Mouse (Mus musculus) intestine, embryonic 15.5 days (tissue): ENCODE data around the gene Spsb1. TPM values are rescaled to one million over a fixed set of nuclear protein-coding genes. Genes with fewer than 3 reads are reported as not detected.
A peak's percentile ranks its signal among the peaks of the same experiment; 100 is the strongest.

Experiments
- ATAC-seq: fragments of 200-750 bp; cut with Nextera tagmentation; 2 replicates; pipeline ENCODE4 v1.8.0; 2017; ENCODE audit warnings: moderate TSS enrichment, moderate library complexity
- H3K27ac ChIP-seq: fragments of 300-500 bp; sonication (generic); 2 replicates; pipeline ENCODE4 v1.5.1; 2015; ENCODE audit warnings: mild to moderate bottlenecking, inconsistent platforms
- H3K27me3 ChIP-seq: fragments of 300-500 bp; sonication (generic); replicated peaks from 2 replicates; pipeline ENCODE4 v1.6.1; 2015; ENCODE audit warnings: inconsistent platforms
- H3K36me3 ChIP-seq: fragments of 300-500 bp; sonication (generic); 2 replicates; pipeline ENCODE4 v1.6.1; 2015; ENCODE audit warnings: inconsistent platforms
- H3K4me1 ChIP-seq: fragments of 300-500 bp; sonication (generic); replicated peaks from 2 replicates; pipeline ENCODE4 v1.6.1; 2015; ENCODE audit warnings: inconsistent platforms
- H3K4me2 ChIP-seq: fragments of 300-500 bp; sonication (generic); replicated peaks from 2 replicates; pipeline ENCODE4 v1.6.1; 2015; ENCODE audit warnings: mild to moderate bottlenecking, inconsistent platforms
- H3K4me3 ChIP-seq: fragments of 300-500 bp; sonication (generic); replicated peaks from 2 replicates; pipeline ENCODE4 v1.5.1; 2015; ENCODE audit warnings: inconsistent platforms
- H3K9ac ChIP-seq: fragments of 300-500 bp; sonication (generic); 2 replicates; pipeline ENCODE4 v1.6.1; 2015; ENCODE audit warnings: inconsistent platforms
- H3K9me3 ChIP-seq: fragments of 300-500 bp; sonication (generic); 2 replicates; pipeline ENCODE4 v1.6.1; 2016; ENCODE audit warnings: inconsistent platforms
- WGBS: fragments of 180-500 bp; shearing (Covaris S2); methylation state at CpG from one replicate; pipeline ENCODE4 v1.1.7; 2015; 5-methylcytosine and 5-hydroxymethylcytosine counted together
- polyA plus RNA-seq: library from polyadenylated mRNA; unstranded; fragments of >200 nt; fragmentation: Nextera tagmentation; extraction: Ambion mirVana; gene quantifications from 2 replicates; pipeline ENCODE4 v1.2.1, GENCODE M21; 2015

Gene Spsb1
- polyA plus RNA-seq, 1 experiment from 2014 or later, result 18.2 TPM

GRCm38 (mm10) chr4:149994218-149994617 lies 39.4 kb upstream of the Spsb1 start:
- Histone ChIP-seq H3K27me3 (no peaks in the 10 kb centered on the region), H3K4me2 (no peak overlapping the region), H3K36me3 (peaks cover 4% of the 10 kb centered on the region; the same call in 1 of the 2 replicates), H3K27ac (no peak overlapping the region), H3K4me3 (no peak overlapping the region), H3K4me1 (peaks cover 36% of the 10 kb centered on the region), H3K9ac (no peak overlapping the region), H3K9me3 (no peaks in the 10 kb centered on the region)
- no peak for ATAC-seq
- WGBS, result 93% methylated on average over 10 of the region's 10 CpGs

DNA sequence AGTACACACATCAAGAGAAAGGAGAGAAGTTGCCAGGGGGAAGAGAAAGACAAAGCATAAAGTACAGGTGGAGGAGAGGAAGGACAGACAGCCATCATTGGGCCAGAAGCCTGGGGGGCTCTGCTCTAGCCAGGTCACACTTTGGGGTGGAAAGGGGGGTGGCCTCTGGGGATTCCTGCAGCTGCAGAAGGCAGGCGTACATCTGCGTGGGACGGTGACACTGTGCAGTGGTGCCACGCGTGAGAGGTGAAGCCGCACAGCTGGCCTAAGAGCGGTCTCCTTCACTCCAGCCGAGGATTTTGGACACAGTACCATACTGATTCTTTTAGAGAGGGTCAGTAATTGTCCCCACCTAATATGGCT lies 37.8 kb upstream of the Spsb1 start:
- H3K4me1 ChIP-seq, result peaks cover 35% of the 10 kb centered on the region
- WGBS, result 91% methylated on average over 8 of the region's 8 CpGs
- no peak overlapping the region for H3K27ac ChIP-seq
- no peak overlapping the region for H3K4me2 ChIP-seq
- no peak overlapping the region for H3K9ac ChIP-seq
- H3K4me3 ChIP-seq, result no peak overlapping the region
- H3K27me3 ChIP-seq, result no peaks in the 10 kb centered on the region
- ATAC-seq, result no peak
- H3K36me3 ChIP-seq, result peaks cover 4% of the 10 kb centered on the region; the same call in 1 of the 2 replicates
- no peaks in the 10 kb centered on the region for H3K9me3 ChIP-seq

DNA sequence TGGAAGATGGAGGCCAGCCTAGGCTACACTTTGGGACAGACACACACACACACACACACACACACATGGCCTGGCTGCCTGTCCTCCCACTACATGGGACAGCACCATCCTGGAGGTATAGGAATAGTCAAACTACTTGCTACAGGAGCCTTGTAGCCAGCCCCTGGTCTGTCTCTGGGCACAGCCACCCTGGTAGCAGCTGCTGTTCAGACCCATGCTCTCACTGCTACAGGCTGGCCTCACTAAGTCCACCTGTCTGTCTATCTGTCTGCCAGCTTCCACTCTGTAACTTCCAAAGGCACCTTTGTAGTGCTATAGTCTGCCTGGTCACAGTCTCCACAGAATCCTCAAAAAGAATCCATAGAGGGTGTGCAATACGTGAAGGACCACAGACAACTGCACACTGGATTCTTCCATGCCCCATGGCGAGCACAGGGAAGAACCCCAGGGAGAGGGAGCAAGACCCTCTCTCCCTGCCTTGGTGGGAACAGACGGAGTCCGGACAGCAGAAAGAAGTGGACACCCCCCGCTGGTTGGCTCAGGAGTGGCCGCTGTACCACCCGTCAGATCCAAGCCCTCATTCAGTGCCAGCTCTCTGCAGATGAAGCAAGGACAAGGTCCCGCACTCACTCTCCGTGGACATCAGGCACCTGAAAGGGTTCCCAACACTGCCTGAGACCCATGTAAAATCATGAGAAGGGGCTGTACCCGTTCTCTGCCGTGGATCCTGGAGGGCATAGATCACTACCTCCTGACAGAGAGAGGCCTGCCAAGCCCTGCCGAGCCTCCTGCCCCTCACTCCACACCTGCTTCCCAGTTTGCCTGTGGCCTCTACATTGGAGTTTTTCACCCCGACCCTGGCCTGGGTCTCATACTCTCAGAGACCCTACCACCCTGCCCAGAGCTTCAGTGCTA lies 37.2 kb upstream of the Spsb1 start:
- Histone ChIP-seq H3K4me2 (no peak overlapping the region), H3K4me3 (no peak overlapping the region), H3K36me3 (peaks cover 4% of the 10 kb centered on the region; the same call in 1 of the 2 replicates), H3K27me3 (no peaks in the 10 kb centered on the region), H3K27ac (peak overlapping the region; percentile 82; the same call in 1 of the 2 replicates), H3K9ac (no peak overlapping the region), H3K4me1 (peaks cover 35% of the 10 kb centered on the region), H3K9me3 (no peaks in the 10 kb centered on the region)
- ATAC-seq, result no peak
- WGBS, result 84% methylated on average over 13 of the region's 13 CpGs

DNA sequence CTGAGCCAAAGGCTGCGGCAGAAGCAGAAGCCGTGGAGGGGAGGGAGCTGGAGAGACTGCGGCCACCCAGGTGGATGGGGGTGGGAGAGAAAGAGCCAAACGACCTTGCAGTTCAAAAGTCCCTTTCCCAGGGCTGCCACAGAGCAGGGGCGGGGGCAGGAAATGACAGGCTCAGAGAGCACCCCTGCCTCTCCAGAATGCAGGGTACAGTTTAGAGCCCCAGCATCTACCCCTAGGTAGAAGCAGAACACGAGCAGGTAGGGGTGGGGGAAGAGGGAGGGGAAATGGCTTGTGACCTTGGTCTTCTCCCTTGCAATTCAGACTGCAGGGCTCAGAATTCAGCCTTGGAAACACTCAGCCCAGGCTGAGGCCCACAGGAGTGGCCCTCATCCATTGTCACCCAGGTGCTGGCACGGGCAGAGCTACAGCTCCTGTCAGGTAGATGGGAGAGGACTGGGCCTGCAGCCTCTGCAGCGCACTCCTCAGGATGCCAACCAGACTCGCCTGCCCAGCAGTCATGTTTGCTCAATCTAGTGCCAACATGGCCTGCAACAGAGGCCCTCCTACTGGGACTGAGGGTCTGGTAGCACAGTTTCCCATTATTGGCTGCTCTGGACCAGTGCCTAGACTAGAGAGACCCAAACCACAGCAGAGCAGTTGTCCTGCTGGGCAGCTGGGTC lies 36.3 kb upstream of the Spsb1 start:
- peak; percentile 29 for ATAC-seq
- H3K4me3 ChIP-seq, result no peak overlapping the region
- H3K36me3 ChIP-seq, result peaks cover 4% of the 10 kb centered on the region; the same call in 1 of the 2 replicates
- peak overlapping the region; percentile 31; the same call in 1 of the 2 replicates for H3K9ac ChIP-seq
- H3K4me2 ChIP-seq, result peak overlapping the region; percentile 41
- H3K9me3 ChIP-seq, result no peaks in the 10 kb centered on the region
- peak overlapping the region; percentile 82 for H3K27ac ChIP-seq
- peaks cover 31% of the 10 kb centered on the region for H3K4me1 ChIP-seq
- 23% methylated on average over 9 of the region's 9 CpGs for WGBS
- no peaks in the 10 kb centered on the region for H3K27me3 ChIP-seq

DNA sequence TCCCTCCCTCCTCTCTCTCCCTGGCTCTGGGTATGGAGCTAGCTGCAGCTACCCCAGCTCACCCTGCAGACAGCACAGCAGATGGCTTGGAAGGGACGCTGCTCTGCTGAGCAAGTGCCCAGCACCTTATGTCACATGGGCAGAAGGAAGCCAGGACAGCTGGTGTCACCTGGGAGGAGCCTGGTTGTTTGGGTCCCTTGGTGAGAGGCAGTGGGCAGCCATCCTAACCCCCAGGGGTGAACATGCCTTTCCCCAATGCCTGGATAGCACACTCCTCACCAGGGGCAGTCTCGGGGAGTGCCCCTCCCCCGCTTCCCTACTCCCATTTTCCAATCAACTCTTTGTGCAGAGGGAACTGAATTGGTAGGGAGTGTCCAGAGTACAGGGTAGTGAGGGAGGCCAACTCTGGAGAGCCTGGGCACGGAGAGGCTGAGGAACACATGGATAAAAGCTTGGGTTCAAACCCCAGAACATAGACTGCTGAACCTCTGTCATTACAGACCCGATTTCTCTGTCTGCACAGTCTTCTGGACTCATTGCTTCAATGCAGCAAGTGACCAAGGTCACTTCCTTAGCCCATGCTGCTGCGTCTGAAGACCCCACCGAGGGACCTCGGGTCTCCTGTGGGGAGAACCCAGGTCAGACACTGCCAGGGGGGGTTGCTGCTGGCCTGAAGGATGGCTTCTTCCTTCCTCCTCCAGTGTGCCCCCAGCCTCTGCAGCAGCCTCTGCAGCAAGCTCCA lies 35.5 kb upstream of the Spsb1 start:
- no peaks in the 10 kb centered on the region for H3K9me3 ChIP-seq
- peak overlapping the region; percentile 41 for H3K4me2 ChIP-seq
- no peak overlapping the region for H3K4me3 ChIP-seq
- H3K27me3 ChIP-seq, result no peaks in the 10 kb centered on the region
- 16% methylated on average over 8 of the region's 8 CpGs for WGBS
- peaks cover under 1% of the 10 kb centered on the region; the same call in 1 of the 2 replicates for H3K36me3 ChIP-seq
- peak overlapping the region; percentile 31; the same call in 1 of the 2 replicates for H3K9ac ChIP-seq
- peak overlapping the region; percentile 82 for H3K27ac ChIP-seq
- ATAC-seq, result peak; percentile 37
- H3K4me1 ChIP-seq, result peaks cover 25% of the 10 kb centered on the region

DNA sequence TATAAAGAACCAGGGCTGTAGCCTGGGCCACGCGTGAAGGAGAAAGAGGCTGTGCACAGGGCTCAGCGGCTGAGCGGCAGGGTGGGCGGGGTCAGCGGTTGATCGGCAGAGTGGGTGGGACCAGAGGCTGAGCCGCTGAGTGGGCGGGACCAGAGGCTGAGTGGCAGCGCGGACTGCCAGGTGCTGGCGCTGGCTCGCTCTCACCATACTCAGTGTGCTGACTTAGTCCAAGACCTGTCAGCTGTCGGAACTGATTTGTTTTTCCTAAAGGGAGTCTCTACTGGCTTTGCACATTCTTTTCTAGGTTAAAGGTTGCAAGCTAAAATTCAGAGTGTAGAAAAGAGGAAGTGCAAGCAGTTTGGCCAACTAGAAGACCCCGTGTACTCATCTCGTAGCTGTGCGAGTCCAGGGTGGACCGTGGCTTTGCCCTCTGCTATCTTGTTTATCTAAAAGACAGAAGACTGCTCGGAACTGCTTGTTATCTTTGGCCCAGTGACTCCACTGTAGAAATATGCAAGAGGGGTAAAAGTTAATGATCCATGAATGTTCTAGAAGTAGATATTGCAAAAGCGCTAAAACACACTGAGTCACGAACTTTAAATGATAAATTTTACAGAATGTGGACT lies 34.2 kb upstream of the Spsb1 start:
- ATAC-seq, result peak; percentile 93
- 3% methylated on average over 21 of the region's 21 CpGs for WGBS
- H3K9me3 ChIP-seq, result no peaks in the 10 kb centered on the region
- H3K27me3 ChIP-seq, result no peaks in the 10 kb centered on the region
- peak overlapping the region; percentile 15; the same call in 1 of the 2 replicates for H3K9ac ChIP-seq
- H3K27ac ChIP-seq, result peak overlapping the region; percentile 70
- H3K4me1 ChIP-seq, result peaks cover 25% of the 10 kb centered on the region
- no peaks in the 10 kb centered on the region for H3K36me3 ChIP-seq
- H3K4me3 ChIP-seq, result 0 out of 2 replicates have a peak overlapping the region, but pooled peaks have one; percentile 5
- peak overlapping the region; percentile 56 for H3K4me2 ChIP-seq

- Histone ChIP-seq H3K4me1 (peaks cover 25% of the 10 kb centered on the region), H3K9ac (peak overlapping the region; percentile 15; the same call in 1 of the 2 replicates), H3K9me3 (no peaks in the 10 kb centered on the region), H3K27me3 (no peaks in the 10 kb centered on the region), H3K4me2 (peak overlapping the region; percentile 56), H3K4me3 (no peak overlapping the region), H3K27ac (no peak overlapping the region; the same call in 1 of the 2 replicates), H3K36me3 (no peaks in the 10 kb centered on the region)
- ATAC-seq, result no peak
- 81% methylated on average over 6 of the region's 6 CpGs for WGBS
These were observed 33.5 kb upstream of the Spsb1 start for GRCm38 (mm10) chr4:149988301-149988700.

- Histone ChIP-seq H3K4me1 (peaks cover 24% of the 10 kb centered on the region), H3K9me3 (no peaks in the 10 kb centered on the region), H3K27ac (no peak overlapping the region), H3K4me3 (no peak overlapping the region), H3K4me2 (no peak overlapping the region), H3K27me3 (no peaks in the 10 kb centered on the region), H3K9ac (no peak overlapping the region), H3K36me3 (no peaks in the 10 kb centered on the region)
- no peak for ATAC-seq
- 75% methylated on average over 10 of the region's 10 CpGs for WGBS
These were observed 32.0 kb upstream of the Spsb1 start for GRCm38 (mm10) chr4:149986671-149987417.

- Histone ChIP-seq H3K27me3 (no peaks in the 10 kb centered on the region), H3K9ac (no peak overlapping the region), H3K9me3 (no peaks in the 10 kb centered on the region), H3K4me2 (no peak overlapping the region), H3K4me3 (no peak overlapping the region), H3K36me3 (peaks cover 12% of the 10 kb centered on the region; the same call in 1 of the 2 replicates), H3K27ac (no peak overlapping the region), H3K4me1 (peaks cover 11% of the 10 kb centered on the region)
- 90% methylated on average over 23 of the region's 23 CpGs for WGBS
- ATAC-seq, result no peak
These were observed 29.2 kb upstream of the Spsb1 start for GRCm38 (mm10) chr4:149983921-149984645.

- Histone ChIP-seq H3K4me1 (peaks cover 22% of the 10 kb centered on the region), H3K9me3 (no peaks in the 10 kb centered on the region), H3K27me3 (no peaks in the 10 kb centered on the region), H3K27ac (no peak overlapping the region), H3K4me3 (no peak overlapping the region), H3K36me3 (peaks cover 12% of the 10 kb centered on the region; the same call in 1 of the 2 replicates), H3K4me2 (no peak overlapping the region), H3K9ac (no peak overlapping the region)
- ATAC-seq, result no peak
- WGBS, result 78% methylated on average over 15 of the region's 15 CpGs
These were observed 27.3 kb upstream of the Spsb1 start for GRCm38 (mm10) chr4:149982154-149982553.
